Mouse (Mus musculus) forebrain, embryonic 10.5 days (tissue): ENCODE measurements at regions not wholly inside any gene's neighbourhood (a gene's known extent, or its start where the extent isn't known, plus 50 kb on each side); places are given as distances from the start of the nearest gene placed in this dataset.

Experiments
- DNase-seq: peaks from one replicate; pipeline ENCODE4 v3.0.0-alpha.2; 2017; ENCODE audit warnings: low spot score; ENCODE audit errors: extremely low spot score
- H3K27ac ChIP-seq: fragments of 300-500 bp; sonication (generic); 2 replicates; pipeline ENCODE4 v1.5.1; 2016; ENCODE audit warnings: mild to moderate bottlenecking
- H3K27me3 ChIP-seq: fragments of 300-500 bp; sonication (generic); 2 replicates; pipeline ENCODE4 v1.6.1; 2016; ENCODE audit warnings: mild to moderate bottlenecking; ENCODE audit not compliant: poor library complexity, severe bottlenecking
- H3K36me3 ChIP-seq: fragments of 300-500 bp; sonication (generic); replicated peaks from 2 replicates; pipeline ENCODE4 v1.6.1; 2016; ENCODE audit warnings: mild to moderate bottlenecking, moderate library complexity
- H3K4me1 ChIP-seq: fragments of 300-500 bp; sonication (generic); 2 replicates; pipeline ENCODE4 v1.6.1; 2016
- H3K4me3 ChIP-seq: fragments of 300-500 bp; sonication (generic); 2 replicates; pipeline ENCODE4 v1.5.1; 2016; ENCODE audit warnings: mild to moderate bottlenecking, moderate library complexity
- H3K9me3 ChIP-seq: fragments of 300-500 bp; sonication (generic); 2 replicates; pipeline ENCODE4 v1.6.1; 2016; ENCODE audit warnings: mild to moderate bottlenecking, moderate library complexity
- WGBS: fragments of 180-500 bp; shearing (Covaris S2); methylation state at CpG from one replicate; pipeline ENCODE4 v1.1.7; 2016; 5-methylcytosine and 5-hydroxymethylcytosine counted together

GRCm38 (mm10) chr16:93033943-93034342, 208.0 kb upstream of the Runx1 start:
- DNase-seq: no peak
- Histone ChIP-seq H3K4me3 (no peak overlapping the region), H3K27me3 (no peaks in the 10 kb centered on the region), H3K36me3 (no peaks in the 10 kb centered on the region), H3K9me3 (no peaks in the 10 kb centered on the region), H3K4me1 (no peaks in the 10 kb centered on the region), H3K27ac (no peak overlapping the region)
- 84% methylated on average over 3 of the region's 3 CpGs for WGBS

GRCm38 (mm10) chr16:93031624-93032023, 205.7 kb upstream of the Runx1 start:
- Histone ChIP-seq H3K4me1 (no peaks in the 10 kb centered on the region), H3K36me3 (no peaks in the 10 kb centered on the region), H3K27me3 (no peaks in the 10 kb centered on the region), H3K9me3 (no peaks in the 10 kb centered on the region), H3K4me3 (no peak overlapping the region), H3K27ac (no peak overlapping the region)
- no peak for DNase-seq
- WGBS: 91% methylated on average over 5 of the region's 5 CpGs

GRCm38 (mm10) chr16:93028640-93029039, 202.7 kb upstream of the Runx1 start:
- 86% methylated on average over 7 of the region's 7 CpGs for WGBS
- no peak overlapping the region for H3K4me3 ChIP-seq

GRCm38 (mm10) chr16:93028016-93028415, 202.1 kb upstream of the Runx1 start:
- Histone ChIP-seq H3K27me3 (no peaks in the 10 kb centered on the region), H3K9me3 (no peaks in the 10 kb centered on the region), H3K27ac (no peak overlapping the region), H3K4me3 (no peak overlapping the region), H3K36me3 (no peaks in the 10 kb centered on the region), H3K4me1 (peaks cover 4% of the 10 kb centered on the region; the same call in 1 of the 2 replicates)
- 88% methylated on average over 7 of the region's 7 CpGs for WGBS
- no peak for DNase-seq

More at GRCm38 (mm10) chr16:93028640-93029039, 202.7 kb upstream of the Runx1 start:
- Histone ChIP-seq H3K27me3 (no peaks in the 10 kb centered on the region), H3K36me3 (no peaks in the 10 kb centered on the region), H3K4me1 (peaks cover 4% of the 10 kb centered on the region; the same call in 1 of the 2 replicates), H3K9me3 (no peaks in the 10 kb centered on the region), H3K27ac (no peak overlapping the region)
- DNase-seq: no peak

- H3K4me3 ChIP-seq: no peak overlapping the region
- H3K36me3 ChIP-seq: no peaks in the 10 kb centered on the region
- DNase-seq: no peak
- H3K9me3 ChIP-seq: no peaks in the 10 kb centered on the region
- 56% methylated on average over 11 of the region's 11 CpGs for WGBS
- H3K4me1 ChIP-seq: peaks cover 4% of the 10 kb centered on the region; the same call in 1 of the 2 replicates
- no peak overlapping the region for H3K27ac ChIP-seq
- peaks cover 8% of the 10 kb centered on the region; the same call in 1 of the 2 replicates for H3K27me3 ChIP-seq
Measured at GRCm38 (mm10) chr16:93026094-93026648, 200.2 kb upstream of the Runx1 start.

GRCm38 (mm10) chr16:93019800-93020555, 194.0 kb upstream of the Runx1 start:
- H3K4me3 ChIP-seq: no peak overlapping the region
- peaks cover 5% of the 10 kb centered on the region for H3K4me1 ChIP-seq
- no peaks in the 10 kb centered on the region for H3K36me3 ChIP-seq
- no peaks in the 10 kb centered on the region for H3K9me3 ChIP-seq
- DNase-seq: no peak
- H3K27ac ChIP-seq: no peak overlapping the region
- 75% methylated on average over 7 of the region's 7 CpGs for WGBS
- H3K27me3 ChIP-seq: peaks cover 41% of the 10 kb centered on the region

GRCm38 (mm10) chr16:93018766-93019165, 192.8 kb upstream of the Runx1 start:
- peaks cover 51% of the 10 kb centered on the region for H3K27me3 ChIP-seq
- H3K4me1 ChIP-seq: peaks cover 5% of the 10 kb centered on the region
- no peaks in the 10 kb centered on the region for H3K36me3 ChIP-seq
- WGBS: 64% methylated on average over 5 of the region's 5 CpGs
- H3K9me3 ChIP-seq: no peaks in the 10 kb centered on the region
- no peak overlapping the region for H3K27ac ChIP-seq
- H3K4me3 ChIP-seq: no peak overlapping the region
- DNase-seq: no peak

- H3K4me1 ChIP-seq: peaks cover 5% of the 10 kb centered on the region
- no peak for DNase-seq
- H3K4me3 ChIP-seq: no peak overlapping the region
- H3K9me3 ChIP-seq: no peaks in the 10 kb centered on the region
- 93% methylated on average over 9 of the region's 9 CpGs for WGBS
- no peaks in the 10 kb centered on the region for H3K36me3 ChIP-seq
- peaks cover 45% of the 10 kb centered on the region for H3K27me3 ChIP-seq
- H3K27ac ChIP-seq: no peak overlapping the region
Measured at GRCm38 (mm10) chr16:93017025-93017424, 191.1 kb upstream of the Runx1 start.

GRCm38 (mm10) chr16:93015636-93016035, 189.7 kb upstream of the Runx1 start:
- Histone ChIP-seq H3K36me3 (no peaks in the 10 kb centered on the region), H3K4me3 (no peak overlapping the region), H3K9me3 (no peaks in the 10 kb centered on the region), H3K4me1 (peaks cover 5% of the 10 kb centered on the region), H3K27me3 (peaks cover 42% of the 10 kb centered on the region), H3K27ac (peak overlapping the region; percentile 25; the same call in 1 of the 2 replicates)
- no peak for DNase-seq
- WGBS: 64% methylated on average over 6 of the region's 6 CpGs

GRCm38 (mm10) chr16:93014991-93015390, 189.0 kb upstream of the Runx1 start:
- peaks cover 5% of the 10 kb centered on the region for H3K4me1 ChIP-seq
- no peaks in the 10 kb centered on the region for H3K9me3 ChIP-seq
- 89% methylated on average over 9 of the region's 9 CpGs for WGBS
- H3K27ac ChIP-seq: no peak overlapping the region
- DNase-seq: no peak
- no peaks in the 10 kb centered on the region for H3K36me3 ChIP-seq
- no peak overlapping the region for H3K4me3 ChIP-seq
- H3K27me3 ChIP-seq: peaks cover 37% of the 10 kb centered on the region

GRCm38 (mm10) chr16:93013881-93014280, 187.9 kb upstream of the Runx1 start:
- no peak overlapping the region for H3K4me3 ChIP-seq
- no peaks in the 10 kb centered on the region for H3K36me3 ChIP-seq
- no peak for DNase-seq
- H3K4me1 ChIP-seq: peaks cover 5% of the 10 kb centered on the region
- H3K27me3 ChIP-seq: peaks cover 26% of the 10 kb centered on the region; the same call in 1 of the 2 replicates
- 54% methylated on average over 8 of the region's 8 CpGs for WGBS
- no peak overlapping the region for H3K27ac ChIP-seq
- H3K9me3 ChIP-seq: no peaks in the 10 kb centered on the region

- H3K27me3 ChIP-seq: peaks cover 24% of the 10 kb centered on the region
- H3K27ac ChIP-seq: no peak overlapping the region
- no peaks in the 10 kb centered on the region for H3K36me3 ChIP-seq
- DNase-seq: no peak
- H3K9me3 ChIP-seq: no peaks in the 10 kb centered on the region
- H3K4me1 ChIP-seq: peaks cover 5% of the 10 kb centered on the region
- 87% methylated on average over 7 of the region's 7 CpGs for WGBS
- H3K4me3 ChIP-seq: no peak overlapping the region
Measured at GRCm38 (mm10) chr16:93013256-93013655, 187.3 kb upstream of the Runx1 start.

- Histone ChIP-seq H3K27ac (no peak overlapping the region), H3K4me1 (peaks cover 10% of the 10 kb centered on the region), H3K36me3 (no peaks in the 10 kb centered on the region), H3K4me3 (no peak overlapping the region), H3K27me3 (peaks cover 31% of the 10 kb centered on the region), H3K9me3 (no peaks in the 10 kb centered on the region)
- WGBS: 95% methylated on average over 1 of the region's 1 CpGs
- no peak for DNase-seq
Measured at GRCm38 (mm10) chr16:93011474-93011873, 185.5 kb upstream of the Runx1 start.
